Mouse (Mus musculus) gastrocnemius, adult 2 months (tissue): Measurements from ENCODE around the gene Pip4p1. TPM values are rescaled to one million over a fixed set of nuclear protein-coding genes. Genes with fewer than 3 reads are reported as not detected.
"Not testable (repeated sequence)": the region's sequence is repeated elsewhere in the genome, so short reads cannot be mapped to it uniquely, and the experiment has no call there.

Source experiments
- DNase-seq: peaks from one replicate; pipeline ENCODE4 v3.0.0; 2022
- H3K27ac ChIP-seq: fragments of 200-600 bp; 2 replicates; pipeline ENCODE4 v1.8.1; 2022; ENCODE audit warnings: mild to moderate bottlenecking
- H3K4me3 ChIP-seq: fragments of 200-600 bp; 2 replicates; pipeline ENCODE4 v1.8.1; 2022; ENCODE audit warnings: mild to moderate bottlenecking, moderate library complexity
- CTCF ChIP-seq: fragments of 200-600 bp; IDR thresholded peaks from 2 replicates; pipeline ENCODE4 v1.8.1; 2022; ENCODE audit warnings: antibody characterized with exemption, mild to moderate bottlenecking, moderate library complexity
- intact Hi-C: fragments of 180-260 bp; cut with DNase I; formaldehyde crosslinking; loops from one replicate; pipeline ENCODE4 v1.15.1; 2025
- total RNA-seq, 2 experiments: library from RNA; stranded (reverse); gene quantifications; 2 replicates each; pipeline ENCODE4 v1.2.3; 2021

Pip4p1 gene
- total RNA-seq, 2 experiments from 2014 or later = 16.2 to 16.6 TPM

- peak within 1 kb of the TSS; percentile 66 for H3K4me3 ChIP-seq
Observed at GRCm38 (mm10) chr14:50955942-50956508, 25.4 kb upstream of the Pip4p1 start, which contains the start of gene Pnp2. Gene Pnp2 (plus strand): TSS chr14:50955992.

GRCm38 (mm10) chr14:50955487-50955886, 24.8 kb upstream of the Pip4p1 start:
- no peak for TF ChIP-seq CTCF
- peak overlapping the region; percentile 66 for H3K4me3 ChIP-seq
- peak overlapping the region; percentile 73; the same call in 1 of the 2 replicates for H3K27ac ChIP-seq
- intact Hi-C loops = no loop called here
- no peak for DNase-seq

More at GRCm38 (mm10) chr14:50955942-50956508, 25.4 kb upstream of the Pip4p1 start, which contains the start of gene Pnp2:
- peak; percentile 53 for DNase-seq
- intact Hi-C loops = not testable (repeated sequence)
- peak; percentile 20; the same call in 1 of the 2 replicates for TF ChIP-seq CTCF
- peak within 1 kb of the TSS; percentile 73 for H3K27ac ChIP-seq

GRCm38 (mm10) chr14:50945526-50945925, 14.9 kb upstream of the Pip4p1 start:
- H3K27ac ChIP-seq = peak overlapping the region; percentile 89
- not testable (repeated sequence) for DNase-seq
- intact Hi-C loops = loop anchor here (2.0 kb wide), 1 partner anchor 117 kb away; no protein-coding TSS in a partner anchor

GRCm38 (mm10) chr14:50945081-50945480, 14.4 kb upstream of the Pip4p1 start:
- not testable (repeated sequence) for DNase-seq
- peak overlapping the region; percentile 89 for H3K27ac ChIP-seq
- intact Hi-C loops = loop anchor here (2.0 kb wide), 1 partner anchor 118 kb away; no protein-coding TSS in a partner anchor
- peak overlapping the region; percentile 77 for H3K4me3 ChIP-seq

More at GRCm38 (mm10) chr14:50945526-50945925, 14.9 kb upstream of the Pip4p1 start:
- peak overlapping the region; percentile 77 for H3K4me3 ChIP-seq

- Histone ChIP-seq H3K27ac (peak overlapping the region; percentile 89), H3K4me3 (peak overlapping the region; percentile 77)
- not testable (repeated sequence) for DNase-seq
- intact Hi-C loops = loop anchor here (2.0 kb wide), 1 partner anchor 118 kb away; no protein-coding TSS in a partner anchor
- peak; percentile 48; the same call in 1 of the 2 replicates for TF ChIP-seq CTCF
Observed at GRCm38 (mm10) chr14:50944668-50945033, 14.0 kb upstream of the Pip4p1 start.

GRCm38 (mm10) chr14:50943932-50944667, 13.4 kb upstream of the Pip4p1 start, which contains the start of gene Gm49342:
Gene Gm49342 (plus strand): TSS chr14:50944517.
- Histone ChIP-seq H3K4me3 (peak within 1 kb of the TSS; percentile 77), H3K27ac (peak within 1 kb of the TSS; percentile 89)
- DNase-seq = peak; percentile 95
- intact Hi-C loops = loop anchor here (2.0 kb wide), 1 partner anchor 119 kb away; no protein-coding TSS in a partner anchor
- TF ChIP-seq CTCF = no peak

GRCm38 (mm10) chr14:50938940-50939339, 8.3 kb upstream of the Pip4p1 start:
- intact Hi-C loops = no loop called here
- Histone ChIP-seq H3K27ac (no peak overlapping the region), H3K4me3 (no peak overlapping the region)
- DNase-seq = no peak
- TF ChIP-seq CTCF = no peak

- intact Hi-C loops = no loop called here
- H3K4me3 ChIP-seq = no peak overlapping the region
- no peak for DNase-seq
- H3K27ac ChIP-seq = no peak overlapping the region
- no peak for TF ChIP-seq CTCF
Observed at GRCm38 (mm10) chr14:50938119-50938908, 7.7 kb upstream of the Pip4p1 start.

- Histone ChIP-seq H3K4me3 (no peak overlapping the region), H3K27ac (no peak overlapping the region)
- DNase-seq = no peak
- intact Hi-C loops = no loop called here
- TF ChIP-seq CTCF = no peak
Observed at GRCm38 (mm10) chr14:50936649-50937048, 6.0 kb upstream of the Pip4p1 start.

GRCm38 (mm10) chr14:50931493-50932020, 901 bp upstream of the Pip4p1 start:
- no peak for DNase-seq
- H3K27ac ChIP-seq = peak overlapping the region; percentile 98
- H3K4me3 ChIP-seq = peak overlapping the region; percentile 76
- intact Hi-C loops = loop anchor here (5.0 kb wide), 1 partner anchor 124 kb away; the partner anchor contains the start of genes Ccnb1ip1 and Parp2
- TF ChIP-seq CTCF = no peak

GRCm38 (mm10) chr14:50930377-50930753, 291 bp downstream of the Pip4p1 start:
- no peak for TF ChIP-seq CTCF
- intact Hi-C loops = loop anchor here (5.0 kb wide), 1 partner anchor 123 kb away; the partner anchor contains the start of genes Ccnb1ip1 and Parp2
- no peak for DNase-seq
- peak overlapping the region; percentile 76 for H3K4me3 ChIP-seq
- peak overlapping the region; percentile 98 for H3K27ac ChIP-seq

- peak overlapping the region; percentile 76 for H3K4me3 ChIP-seq
- no peak for DNase-seq
- H3K27ac ChIP-seq = peak overlapping the region; percentile 98
- intact Hi-C loops = loop anchor here (5.0 kb wide), 1 partner anchor 123 kb away; the partner anchor contains the start of genes Ccnb1ip1 and Parp2
- no peak for TF ChIP-seq CTCF
Observed at GRCm38 (mm10) chr14:50929951-50930350, 705 bp downstream of the Pip4p1 start.
